Comparison of ENCODE assay signal across 8 mouse cellular contexts in genomic region chr10:111539724-111540324, GRCm38 (mm10). TPM values are rescaled to one million over a fixed set of nuclear protein-coding genes. Genes with fewer than 3 reads are reported as not detected.
DNase-seq lines count a peak whose midpoint lies in the region; ATAC-seq and TF ChIP-seq lines count a peak whose summit lies in the region.

No protein-coding gene starts in this region.

- peak overlapping the region; percentile 24 for H3K27ac ChIP-seq in embryonic fibroblast, embryonic 13.5 days (ENCODE audit: insufficient read depth, low read length)

- DNase-seq in right cerebral cortex, adult 18-20 months, result peak; percentile 85
- DNase-seq in right cerebral cortex, postnatal 4 days, result no peak
- DNase-seq in heart, postnatal 10 days, result peak; percentile 45 to 55
- peak; percentile 46 to 63 for DNase-seq in kidney, postnatal 4 days
- DNase-seq in lung, postnatal 10 days, result peak; percentile 77
- peak; percentile 63 to 78 for DNase-seq in right cerebral cortex, postnatal 36 days (ENCODE audit: low spot score in 2 of 2)

- H3K4me1 ChIP-seq in embryonic fibroblast, embryonic 13.5 days (ENCODE audit: control insufficient read depth, insufficient read depth, low read length), result peaks cover 20% of the 10 kb centered on the region

- no peak for TF ChIP-seq POLR2A in embryonic fibroblast, embryonic 13.5 days (IDR thresholded peaks at IDR 0.05; ENCODE audit: low read depth, low read length)

- no peak overlapping the region for H3K4me3 ChIP-seq in embryonic fibroblast, embryonic 13.5 days (ENCODE audit: insufficient read depth, low read length)

- no peak for TF ChIP-seq CTCF in embryonic fibroblast, embryonic 13.5 days (IDR thresholded peaks at IDR 0.05; ENCODE audit: borderline replicate concordance, insufficient read depth, low read length)

- intact Hi-C loops in heart, postnatal 10 days (cut with DNase I), result loop anchor here (5.0 kb wide), 1 partner anchor 33 kb away; the partner anchor contains the start of gene Phlda1

- no peak for ATAC-seq in erythroblast, adult 5-6 weeks (replicated peaks; ENCODE audit: low FRiP score, poor library complexity, severe bottlenecking)

RNA-seq across cellular contexts. Expression of gene Phlda1, which starts 33.7 kb away (rescaled TPM):
- 19.9 and 41.4 TPM in 2 replicates for polyA plus RNA-seq in embryonic fibroblast, embryonic 13.5 days (2011; ENCODE audit: insufficient read length, low read depth, missing spikeins)
- total RNA-seq in heart, postnatal 10 days (2021), result 10 to 100 TPM; 16.9 to 20.8 TPM
- total RNA-seq in erythroblast, adult 5-6 weeks (2015; ENCODE audit: low replicate concordance), result 0.38 and 4.0 TPM in 2 replicates
- 0.84 TPM in 1 of 2 replicates, not detected in the other for total RNA-seq in erythroblast, adult 5-6 weeks (2017; ENCODE audit: low replicate concordance)
